Mouse (Mus musculus): ENCODE data around the gene Dusp11. TPM values are rescaled to one million over a fixed set of nuclear protein-coding genes. Genes with fewer than 3 reads are reported as not detected.
"Not testable (repeated sequence)": the region's sequence is repeated elsewhere in the genome, so short reads cannot be mapped to it uniquely, and the experiment has no call there.

Dusp11 gene
- total and polyA plus RNA-seq, 3 experiments = 26.0 to 41.8 (median 38.0) TPM

DNA sequence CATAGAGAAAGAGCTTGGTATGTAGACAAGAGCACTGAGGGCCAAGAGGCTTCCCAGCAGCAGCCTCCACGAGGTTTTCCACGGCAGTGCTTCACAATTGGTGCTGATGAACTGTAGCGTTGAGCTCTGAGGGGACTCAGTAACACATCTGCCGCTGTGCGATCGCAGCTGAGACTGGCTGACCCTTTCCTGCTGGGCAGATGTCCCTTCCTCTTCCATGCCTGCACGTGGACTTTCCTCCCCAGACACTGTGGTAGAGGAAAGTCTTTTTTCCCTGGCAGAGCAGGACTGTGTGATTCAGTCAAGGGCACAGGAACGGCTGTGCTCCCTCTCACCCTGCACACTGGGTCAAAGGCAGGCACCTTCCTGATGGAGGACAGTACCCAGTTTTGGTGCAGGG lies 22.9 kb upstream of the Dusp11 start:
- Histone ChIP-seq H3K27me3 (ENCODE audit: control insufficient read depth, insufficient read depth, low read length) (no peaks in the 10 kb centered on the region), H3K36me3 (ENCODE audit: control insufficient read depth, insufficient read depth, low read length) (no peaks in the 10 kb centered on the region), H3K9ac (ENCODE audit: low read depth, low read length) (no peak overlapping the region), H3K27ac (no peak overlapping the region), H3K4me3 (no peak overlapping the region), H3K79me2 (replicated peaks; ENCODE audit: control insufficient read depth, insufficient read depth, low read length) (no peaks in the 10 kb centered on the region), H3K4me1 (ENCODE audit: control insufficient read depth, insufficient read depth, low read length) (no peaks in the 10 kb centered on the region)
- intact Hi-C loops (cut with DNase I) = no loop called here
- no peak for DNase-seq
- TF ChIP-seq CTCF (IDR thresholded peaks at IDR 0.05) (no peak), EP300 (IDR thresholded peaks at IDR 0.05; ENCODE audit: insufficient read depth, low read depth, low read length) (no peak), POLR2A (IDR thresholded peaks at IDR 0.05; ENCODE audit: insufficient read depth, low read depth, low read length) (no peak)
- 67% methylated on average over 8 of the region's 8 CpGs for WGBS

DNA sequence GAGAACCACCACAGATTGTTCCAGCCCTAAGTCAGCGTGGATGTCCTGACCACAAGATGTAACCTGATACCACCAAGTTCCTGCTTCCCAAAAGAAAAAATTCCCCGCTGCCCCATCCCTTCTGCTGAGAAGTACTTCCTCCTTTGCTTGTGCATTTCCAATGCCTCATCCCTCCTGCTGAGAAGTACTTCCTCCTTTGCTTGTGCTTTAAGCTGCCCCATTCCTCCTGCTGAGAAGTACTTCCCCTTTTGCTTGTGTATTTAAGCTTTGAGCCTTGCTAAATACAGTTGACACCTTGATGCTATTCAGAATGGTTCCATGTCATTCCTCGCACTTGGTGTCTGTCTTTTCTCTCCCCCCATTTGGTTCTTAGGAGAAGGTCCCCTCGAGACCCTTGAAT lies 17.3 kb upstream of the Dusp11 start:
- H3K4me1 ChIP-seq (ENCODE audit: control insufficient read depth, insufficient read depth, low read length); H3K4me3 ChIP-seq; intact Hi-C loops (cut with DNase I); DNase-seq; H3K27me3 ChIP-seq (ENCODE audit: control insufficient read depth, insufficient read depth, low read length); H3K9ac ChIP-seq (ENCODE audit: low read depth, low read length); H3K27ac ChIP-seq; H3K36me3 ChIP-seq (ENCODE audit: control insufficient read depth, insufficient read depth, low read length); H3K79me2 ChIP-seq (replicated peaks; ENCODE audit: control insufficient read depth, insufficient read depth, low read length): not testable (repeated sequence)
- 80% methylated on average over 4 of the region's 4 CpGs for WGBS

DNA sequence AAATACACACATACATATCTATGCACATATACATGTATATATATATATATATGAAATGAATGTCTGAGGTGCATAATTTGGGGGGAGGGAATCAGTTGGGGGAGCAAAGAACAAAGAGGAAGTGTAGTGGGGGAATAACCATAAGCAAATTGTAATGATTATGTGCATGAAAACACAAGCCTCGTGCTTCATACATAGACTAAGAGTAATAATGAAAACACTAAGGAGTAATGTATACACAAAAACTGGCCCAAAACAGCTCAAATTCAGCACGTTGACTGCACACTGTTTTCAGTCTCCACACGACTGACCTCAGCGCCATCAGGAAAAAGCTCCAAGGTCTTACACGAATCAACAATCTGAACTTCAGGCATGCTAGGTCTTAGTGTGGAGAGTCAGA lies 14.8 kb upstream of the Dusp11 start:
- no peak for TF ChIP-seq CTCF (IDR thresholded peaks at IDR 0.05)
- no peak for TF ChIP-seq POLR2A (IDR thresholded peaks at IDR 0.05; ENCODE audit: insufficient read depth, low read depth, low read length)
- no peak for TF ChIP-seq EP300 (IDR thresholded peaks at IDR 0.05; ENCODE audit: insufficient read depth, low read depth, low read length)

DNA sequence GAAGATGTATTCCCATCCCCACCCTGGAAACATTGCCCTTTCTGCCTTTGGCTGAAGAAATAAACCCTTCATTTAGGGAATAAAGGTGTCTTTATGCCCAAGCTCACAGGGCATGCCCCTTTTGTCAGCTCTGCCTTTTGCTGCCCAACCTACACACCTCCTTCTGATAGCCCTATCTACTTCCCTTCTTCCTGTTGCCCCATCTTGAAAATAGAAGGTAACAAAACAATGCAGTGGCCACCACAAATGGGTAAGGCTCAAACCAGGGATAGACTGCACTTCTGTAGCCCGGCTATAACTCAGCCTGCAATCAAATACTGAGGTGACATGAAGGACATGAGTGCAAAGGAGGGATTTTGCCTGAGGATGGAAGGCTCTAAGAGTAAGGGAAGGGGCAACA lies 14.3 kb upstream of the Dusp11 start:
- no peak overlapping the region for H3K4me3 ChIP-seq
- intact Hi-C loops (cut with DNase I) = no loop called here
- no peaks in the 10 kb centered on the region for H3K79me2 ChIP-seq (replicated peaks; ENCODE audit: control insufficient read depth, insufficient read depth, low read length)
- no peaks in the 10 kb centered on the region for H3K36me3 ChIP-seq (ENCODE audit: control insufficient read depth, insufficient read depth, low read length)
- H3K27me3 ChIP-seq (ENCODE audit: control insufficient read depth, insufficient read depth, low read length) = no peaks in the 10 kb centered on the region
- H3K27ac ChIP-seq = no peak overlapping the region
- H3K4me1 ChIP-seq (ENCODE audit: control insufficient read depth, insufficient read depth, low read length) = no peaks in the 10 kb centered on the region
- TF ChIP-seq EP300 (IDR thresholded peaks at IDR 0.05; ENCODE audit: insufficient read depth, low read depth, low read length) = no peak
- TF ChIP-seq CTCF (IDR thresholded peaks at IDR 0.05) = no peak
- no peak for TF ChIP-seq POLR2A (IDR thresholded peaks at IDR 0.05; ENCODE audit: insufficient read depth, low read depth, low read length)
- WGBS = 84% methylated on average over 1 of the region's 1 CpGs
- no peak overlapping the region for H3K9ac ChIP-seq (ENCODE audit: low read depth, low read length)
- no peak for DNase-seq

More for the DNA sequence above, 14.8 kb upstream of the Dusp11 start:
- Histone ChIP-seq H3K27me3 (ENCODE audit: control insufficient read depth, insufficient read depth, low read length) (no peaks in the 10 kb centered on the region), H3K4me1 (ENCODE audit: control insufficient read depth, insufficient read depth, low read length) (no peaks in the 10 kb centered on the region), H3K36me3 (ENCODE audit: control insufficient read depth, insufficient read depth, low read length) (no peaks in the 10 kb centered on the region), H3K4me3 (no peak overlapping the region), H3K27ac (no peak overlapping the region), H3K79me2 (replicated peaks; ENCODE audit: control insufficient read depth, insufficient read depth, low read length) (no peaks in the 10 kb centered on the region), H3K9ac (ENCODE audit: low read depth, low read length) (no peak overlapping the region)
- intact Hi-C loops (cut with DNase I) = no loop called here
- WGBS = 81% methylated on average over 5 of the region's 5 CpGs
- DNase-seq = no peak

DNA sequence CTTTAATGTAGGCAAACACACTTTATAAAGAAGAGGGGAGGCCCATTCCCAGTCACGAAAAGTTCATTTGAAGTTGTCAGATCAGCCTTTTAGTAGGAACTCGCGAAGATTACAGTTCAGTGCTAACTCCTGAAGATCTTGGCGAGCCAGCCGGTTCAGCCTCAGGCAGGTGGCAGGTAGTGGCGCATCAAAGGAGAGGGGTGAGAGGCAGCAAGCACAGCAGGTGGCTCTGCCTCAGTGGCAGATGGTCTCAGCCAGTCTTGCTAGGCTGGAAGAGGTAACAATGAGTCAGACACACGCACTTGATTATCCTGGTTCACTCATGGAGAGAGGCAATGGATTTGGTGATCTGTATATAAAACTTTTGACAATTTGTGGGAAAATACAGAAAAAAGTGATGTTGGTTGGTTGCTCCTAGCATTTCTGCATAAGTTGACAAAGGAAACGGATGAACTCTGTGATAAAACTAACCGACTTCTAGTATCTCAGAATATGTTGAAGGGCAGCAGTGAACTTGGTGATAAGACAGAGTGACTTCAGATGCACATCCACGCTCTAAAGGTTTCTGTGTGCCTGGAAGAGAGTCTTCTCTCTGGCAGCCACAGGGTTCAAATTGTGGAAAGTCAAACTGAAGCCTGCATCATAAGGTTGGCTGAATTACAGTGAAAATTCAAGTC lies 13.6 kb upstream of the Dusp11 start:
- Histone ChIP-seq H3K27me3 (ENCODE audit: control insufficient read depth, insufficient read depth, low read length) (no peaks in the 10 kb centered on the region), H3K27ac (no peak overlapping the region), H3K4me1 (ENCODE audit: control insufficient read depth, insufficient read depth, low read length) (no peaks in the 10 kb centered on the region), H3K9ac (ENCODE audit: low read depth, low read length) (no peak overlapping the region), H3K36me3 (ENCODE audit: control insufficient read depth, insufficient read depth, low read length) (no peaks in the 10 kb centered on the region), H3K4me3 (no peak overlapping the region), H3K79me2 (replicated peaks; ENCODE audit: control insufficient read depth, insufficient read depth, low read length) (no peaks in the 10 kb centered on the region)
- intact Hi-C loops (cut with DNase I) = no loop called here
- DNase-seq = no peak
- WGBS = 70% methylated on average over 10 of the region's 10 CpGs
- TF ChIP-seq CTCF (IDR thresholded peaks at IDR 0.05) = no peak
- TF ChIP-seq POLR2A (IDR thresholded peaks at IDR 0.05; ENCODE audit: insufficient read depth, low read depth, low read length) = no peak
- no peak for TF ChIP-seq EP300 (IDR thresholded peaks at IDR 0.05; ENCODE audit: insufficient read depth, low read depth, low read length)

DNA sequence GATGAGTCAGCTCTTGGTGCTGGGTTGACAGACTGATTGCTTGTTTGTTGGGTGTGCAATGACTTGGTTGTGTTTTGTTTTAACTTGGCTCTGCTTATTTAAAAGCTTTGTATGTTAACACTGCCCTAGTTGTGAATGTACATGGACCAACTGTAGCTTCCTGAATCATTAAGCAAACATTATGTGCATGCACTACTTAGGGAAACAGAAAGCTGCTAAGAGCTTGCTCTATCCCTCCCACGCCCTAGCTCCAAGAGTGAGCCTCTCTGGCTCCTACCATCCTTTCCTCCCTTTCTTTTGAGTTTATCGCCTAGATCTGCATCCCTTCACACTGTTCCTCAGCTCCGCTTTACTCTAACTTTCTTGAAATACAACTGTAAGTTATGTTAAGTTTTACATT lies 11.9 kb upstream of the Dusp11 start:
- intact Hi-C loops (cut with DNase I) = no loop called here
- no peak overlapping the region for H3K27ac ChIP-seq
- H3K4me3 ChIP-seq = no peak overlapping the region
- H3K9ac ChIP-seq (ENCODE audit: low read depth, low read length) = no peak overlapping the region
- H3K79me2 ChIP-seq (replicated peaks; ENCODE audit: control insufficient read depth, insufficient read depth, low read length) = no peaks in the 10 kb centered on the region
- TF ChIP-seq EP300 (IDR thresholded peaks at IDR 0.05; ENCODE audit: insufficient read depth, low read depth, low read length) = no peak
- TF ChIP-seq CTCF (IDR thresholded peaks at IDR 0.05) = no peak
- no peak for TF ChIP-seq POLR2A (IDR thresholded peaks at IDR 0.05; ENCODE audit: insufficient read depth, low read depth, low read length)
- 73% methylated on average over 3 of the region's 3 CpGs for WGBS
- H3K36me3 ChIP-seq (ENCODE audit: control insufficient read depth, insufficient read depth, low read length) = no peaks in the 10 kb centered on the region
- H3K4me1 ChIP-seq (ENCODE audit: control insufficient read depth, insufficient read depth, low read length) = no peaks in the 10 kb centered on the region
- DNase-seq = no peak
- no peaks in the 10 kb centered on the region for H3K27me3 ChIP-seq (ENCODE audit: control insufficient read depth, insufficient read depth, low read length)
